Mouse (Mus musculus) stomach, postnatal 0 days (tissue): ENCODE measurements around the gene Usp29.

Experiments used
- CTCF ChIP-seq: IDR thresholded peaks from 2 replicates; pipeline ENCODE4 v1.5.1; 2016; ENCODE audit warnings: antibody characterized with exemption, low read depth, mild to moderate bottlenecking, moderate library complexity
- EP300 ChIP-seq: optimal IDR thresholded peaks from 2 replicates; pipeline ENCODE3; 2016; ENCODE audit warnings: antibody characterized with exemption

GRCm38 (mm10) chr7:6781541-6781940, 51.2 kb downstream of the Usp29 start:
- TF ChIP-seq CTCF (no peak), EP300 (no peak)
